23 mouse cellular contexts compared by ENCODE assay signal in genomic region chr16:33894449-33894848, GRCm38 (mm10).
DNase-seq lines count a peak whose midpoint lies in the region; ATAC-seq and TF ChIP-seq lines count a peak whose summit lies in the region.
"Had no signal": no experiment of that assay in that cellular context is flagged by ENCODE, and none has a peak within 500 bp of the region (broad histone marks: within the 10 kb centered on the region; RNA-seq: fewer than 3 reads in every experiment).

No protein-coding gene starts in this region.

- no peaks in the 10 kb centered on the region for H3K9me3 ChIP-seq in heart, embryonic 16.5 days (replicated peaks; ENCODE audit: control insufficient read depth, low read length)
- no peaks in the 10 kb centered on the region for H3K9me3 ChIP-seq in heart, embryonic 12.5 days (replicated peaks)
- H3K9me3 ChIP-seq in liver, embryonic 13.5 days (replicated peaks): no peaks in the 10 kb centered on the region
- H3K9me3 ChIP-seq: forebrain, embryonic 10.5 days; lung, embryonic 15.5 days; midbrain, embryonic 15.5 days; stomach, embryonic 15.5 days had no signal

- no peak overlapping the region for H3K4me3 ChIP-seq in heart, embryonic 16.5 days (ENCODE audit: low read length)
- no peak overlapping the region for H3K4me3 ChIP-seq in heart, embryonic 12.5 days
- no peak overlapping the region for H3K4me3 ChIP-seq in lung, adult 2 months (replicated peaks; ENCODE audit: extremely low read depth, low read depth, low read length)
- H3K4me3 ChIP-seq in liver, embryonic 13.5 days (replicated peaks): no peak overlapping the region
- H3K4me3 ChIP-seq: forebrain, embryonic 10.5 days; lung, embryonic 15.5 days; midbrain, embryonic 15.5 days; stomach, embryonic 15.5 days had no signal

- no peak for TF ChIP-seq POLR2A in lung, adult 2 months (IDR thresholded peaks at IDR 0.05; ENCODE audit: borderline replicate concordance, extremely low read depth, low read depth, low read length)

- WGBS in heart, embryonic 16.5 days: 50% methylated on average over 1 of the region's 1 CpGs
- 41% methylated on average over 1 of the region's 1 CpGs for WGBS in heart, embryonic 12.5 days
- WGBS in lung, adult 2 months: 13% methylated on average over 1 of the region's 1 CpGs
- WGBS in liver, embryonic 13.5 days (ENCODE audit: insufficient replicate concordance): 19% methylated on average over 1 of the region's 1 CpGs

- H3K27me3 ChIP-seq in heart, embryonic 16.5 days (ENCODE audit: control insufficient read depth, insufficient read depth, low read length): no peaks in the 10 kb centered on the region
- H3K27me3 ChIP-seq in heart, embryonic 12.5 days (replicated peaks): no peaks in the 10 kb centered on the region
- H3K27me3 ChIP-seq in liver, embryonic 13.5 days: no peaks in the 10 kb centered on the region
- H3K27me3 ChIP-seq: lung, embryonic 15.5 days; midbrain, embryonic 15.5 days; stomach, embryonic 15.5 days had no signal

- no peak overlapping the region for H3K4me2 ChIP-seq in heart, embryonic 16.5 days (ENCODE audit: low read depth, low read length)
- H3K4me2 ChIP-seq in heart, embryonic 12.5 days: no peak overlapping the region
- no peak overlapping the region for H3K4me2 ChIP-seq in liver, embryonic 13.5 days
- H3K4me2 ChIP-seq: hindbrain, embryonic 14.5 days; lung, embryonic 15.5 days; midbrain, embryonic 15.5 days; stomach, embryonic 15.5 days had no signal

- DNase-seq in lung, postnatal 25 days (ENCODE audit: low spot score): peak; percentile 24
- no peak for DNase-seq in lung, adult 2 months
- DNase-seq in liver, embryonic 13.5 days: no peak
- DNase-seq in embryo, embryonic 10.5 days (ENCODE audit: low spot score): no peak
- no peak for DNase-seq in spleen, postnatal 14 days (ENCODE audit: low spot score in 2 of 2)
- DNase-seq: adrenal gland, adult 8-10 months; cerebellum, adult 11 months; cerebellum, postnatal 10 days; embryo, embryonic 11 days; heart, adult 11 months; heart, postnatal 14 days; kidney, adult 9 months; kidney, postnatal 36 days; right cerebral cortex, postnatal 14 days; spleen, adult 18-20 months; thymus, adult 2 months had no signal

- no peak for TF ChIP-seq CTCF in lung, adult 2 months (IDR thresholded peaks at IDR 0.05; ENCODE audit: insufficient read depth, low read length)

- H3K27ac ChIP-seq in heart, embryonic 16.5 days (ENCODE audit: low read length): peak overlapping the region; percentile 39; the same call in 1 of the 2 replicates
- H3K27ac ChIP-seq in heart, embryonic 12.5 days (ENCODE audit: poor library complexity, severe bottlenecking): no peak overlapping the region
- H3K27ac ChIP-seq in liver, embryonic 13.5 days: 0 out of 2 replicates have a peak overlapping the region, but pooled peaks have one; percentile 4
- H3K27ac ChIP-seq: forebrain, embryonic 10.5 days; hindbrain, embryonic 14.5 days; lung, embryonic 15.5 days; midbrain, embryonic 15.5 days; stomach, embryonic 15.5 days had no signal

- no peak overlapping the region for H3K9ac ChIP-seq in heart, embryonic 16.5 days (ENCODE audit: low read length)
- no peak overlapping the region for H3K9ac ChIP-seq in heart, embryonic 12.5 days
- no peak overlapping the region for H3K9ac ChIP-seq in liver, embryonic 13.5 days
- H3K9ac ChIP-seq: hindbrain, embryonic 14.5 days; lung, embryonic 15.5 days; midbrain, embryonic 15.5 days; stomach, embryonic 15.5 days had no signal

- H3K4me1 ChIP-seq in heart, embryonic 16.5 days (ENCODE audit: control insufficient read depth, insufficient read depth, low read length): peaks cover 42% of the 10 kb centered on the region
- peaks cover 49% of the 10 kb centered on the region for H3K4me1 ChIP-seq in heart, embryonic 12.5 days (replicated peaks)
- 0 out of 2 replicates have a peak, but pooled peaks cover 5% of the 10 kb centered on the region for H3K4me1 ChIP-seq in lung, adult 2 months (ENCODE audit: control insufficient read depth, insufficient read depth, low read length)
- peaks cover 50% of the 10 kb centered on the region for H3K4me1 ChIP-seq in liver, embryonic 13.5 days (replicated peaks)

- ATAC-seq in heart, embryonic 16.5 days (replicated peaks; ENCODE audit: extremely low read depth, insufficient read depth, low FRiP score): no peak
- no peak for ATAC-seq in heart, embryonic 12.5 days (ENCODE audit: insufficient number of reproducible peaks, low FRiP score)
- no peak for ATAC-seq in liver, embryonic 13.5 days (ENCODE audit: low read depth)
- ATAC-seq: midbrain, embryonic 15.5 days had no signal

- peaks cover 4% of the 10 kb centered on the region; the same call in 1 of the 2 replicates for H3K36me3 ChIP-seq in heart, embryonic 16.5 days (ENCODE audit: control insufficient read depth, insufficient read depth)
- H3K36me3 ChIP-seq in heart, embryonic 12.5 days: peaks cover 5% of the 10 kb centered on the region
- no peaks in the 10 kb centered on the region for H3K36me3 ChIP-seq in liver, embryonic 13.5 days
- H3K36me3 ChIP-seq: forebrain, embryonic 10.5 days; lung, embryonic 15.5 days; midbrain, embryonic 15.5 days; stomach, embryonic 15.5 days had no signal
